Mouse (Mus musculus) urinary bladder, adult 18-20 months (tissue): ENCODE measurements around the gene Dnah1.

ENCODE experiments used
- DNase-seq, 2 experiments: peaks; one replicate each; pipeline ENCODE4 v3.0.0; 2022; ENCODE audit warnings: low spot score in 2 of 2, mixed read lengths in 2 of 2

Dnah1 gene

GRCm38 (mm10) chr14:31317754-31318153, 5.9 kb downstream of the Dnah1 start:
- no peak for DNase-seq

- no peak for DNase-seq
Measured at GRCm38 (mm10) chr14:31316613-31317012, 7.1 kb downstream of the Dnah1 start.

DNA sequence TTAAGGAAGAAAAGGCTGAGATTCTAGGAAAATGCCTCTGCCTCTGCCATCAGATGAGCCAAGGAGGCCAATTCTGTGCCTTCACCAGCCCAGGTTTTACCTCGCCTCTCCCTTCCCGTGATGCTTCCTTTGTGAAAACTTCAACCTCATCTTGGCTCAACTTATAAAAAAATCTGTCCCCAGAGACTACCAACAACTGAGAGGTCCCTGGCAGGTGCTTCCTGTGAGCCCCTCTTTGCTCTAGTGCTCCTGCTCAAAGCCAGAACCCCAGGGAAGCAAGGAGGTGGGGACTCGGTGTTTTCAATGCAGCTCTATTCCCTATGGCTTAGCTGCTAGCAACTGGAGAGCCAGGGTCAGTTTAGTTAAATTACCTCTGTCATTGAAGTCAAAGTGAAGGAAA, 10.5 kb downstream of the Dnah1 start:
- no peak for DNase-seq

GRCm38 (mm10) chr14:31285728-31286127, 38.0 kb downstream of the Dnah1 start:
- no peak for DNase-seq

GRCm38 (mm10) chr14:31272164-31272563, 51.5 kb downstream of the Dnah1 start:
- peak; percentile 37 to 65 for DNase-seq

DNA sequence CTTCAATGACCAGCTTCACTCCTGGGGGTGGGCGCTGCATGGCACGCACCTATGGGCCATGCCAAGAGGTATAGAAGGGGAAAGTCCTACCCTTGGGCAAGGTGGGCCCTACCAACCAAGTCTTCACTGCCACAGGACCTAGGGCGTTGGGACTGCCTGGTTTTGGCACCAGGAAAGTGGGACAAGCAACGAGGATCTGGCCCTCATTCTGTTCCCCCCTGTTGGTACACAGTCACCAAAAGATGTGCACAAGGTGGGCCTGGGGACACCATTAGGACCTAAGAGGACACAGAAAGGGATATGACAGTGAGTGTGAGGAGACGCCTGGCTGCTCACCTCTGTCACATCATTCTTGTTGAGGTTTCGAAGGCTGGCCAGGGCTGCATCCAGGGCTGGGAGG, 52.6 kb downstream of the Dnah1 start:
- no peak for DNase-seq

- DNase-seq: peak in 1 of 2 experiments; percentile 17
Measured at GRCm38 (mm10) chr14:31269456-31270100, 54.1 kb downstream of the Dnah1 start.

DNA sequence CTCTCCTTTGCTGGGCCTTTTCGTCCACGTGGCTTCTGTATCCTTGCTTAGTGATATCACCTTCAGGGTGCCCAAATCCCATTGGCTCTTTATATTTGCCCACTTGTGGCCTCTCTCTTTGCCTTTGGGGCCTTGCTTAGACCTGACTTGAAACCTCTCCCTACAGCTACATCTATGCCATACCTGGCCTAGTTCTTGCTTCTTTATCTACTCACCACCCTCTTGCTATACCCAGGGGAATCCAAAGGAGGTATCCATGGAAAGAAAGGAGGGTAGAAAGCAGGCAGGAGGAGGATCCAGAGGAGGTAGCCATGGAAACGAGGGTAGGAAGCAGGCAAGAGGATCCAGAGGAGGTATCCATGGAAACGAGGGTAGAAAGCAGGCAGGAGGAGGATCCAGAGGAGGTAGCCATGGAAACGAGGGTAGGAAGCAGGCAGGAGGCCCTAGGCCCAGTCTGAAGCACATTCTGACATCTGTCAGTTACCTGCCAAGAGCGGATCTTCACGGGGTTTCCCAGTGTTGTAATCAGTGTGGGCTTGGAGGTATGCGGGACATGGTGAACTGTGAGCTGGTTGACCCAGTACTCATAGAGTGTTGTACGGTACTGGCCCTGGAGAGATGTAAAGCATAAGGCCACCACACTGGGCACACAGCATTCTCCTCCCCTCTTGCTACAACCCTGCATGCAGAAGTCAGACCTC, 55.2 kb downstream of the Dnah1 start:
- DNase-seq: no peak

GRCm38 (mm10) chr14:31267649-31268048, 56.0 kb downstream of the Dnah1 start:
- DNase-seq: no peak

DNA sequence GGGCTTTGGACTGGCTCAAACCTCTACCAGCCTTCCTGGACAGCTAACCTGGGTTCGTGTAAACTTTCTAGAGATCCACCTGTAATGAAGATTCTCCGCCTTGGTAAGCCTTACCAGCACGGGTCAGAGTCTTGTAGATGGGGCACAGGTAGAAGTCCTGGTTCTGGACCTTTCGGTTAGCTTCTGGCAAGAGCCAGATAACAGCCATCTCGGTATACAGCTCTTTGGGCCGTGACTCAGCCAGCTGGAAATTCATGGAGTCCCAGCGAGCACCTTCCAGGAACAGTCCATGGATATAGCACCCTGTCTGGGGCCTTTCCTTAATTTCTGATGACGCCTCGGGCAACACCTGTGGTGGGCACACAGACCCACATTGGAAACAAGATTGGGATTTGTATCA, 62.8 kb downstream of the Dnah1 start:
- no peak for DNase-seq

DNA sequence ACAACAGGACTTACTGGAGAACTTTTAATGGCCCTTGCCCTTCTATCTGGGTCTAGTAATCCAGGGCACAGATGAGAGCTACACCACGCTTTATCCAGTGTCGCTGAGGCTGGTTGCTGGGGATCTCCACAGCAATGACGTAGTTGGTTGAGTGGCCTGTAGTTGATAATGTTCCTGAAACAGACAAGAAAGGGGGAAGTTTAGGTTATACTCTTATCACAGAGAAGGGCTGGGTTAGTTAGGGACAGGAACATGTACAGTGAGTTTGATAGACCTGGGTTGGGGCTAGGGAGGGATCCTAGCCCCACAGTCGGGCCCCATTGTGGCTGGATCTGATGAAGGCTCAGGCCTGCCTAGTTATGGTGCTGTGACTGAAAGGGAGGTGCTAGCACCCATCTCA, 63.3 kb downstream of the Dnah1 start:
- no peak for DNase-seq

DNA sequence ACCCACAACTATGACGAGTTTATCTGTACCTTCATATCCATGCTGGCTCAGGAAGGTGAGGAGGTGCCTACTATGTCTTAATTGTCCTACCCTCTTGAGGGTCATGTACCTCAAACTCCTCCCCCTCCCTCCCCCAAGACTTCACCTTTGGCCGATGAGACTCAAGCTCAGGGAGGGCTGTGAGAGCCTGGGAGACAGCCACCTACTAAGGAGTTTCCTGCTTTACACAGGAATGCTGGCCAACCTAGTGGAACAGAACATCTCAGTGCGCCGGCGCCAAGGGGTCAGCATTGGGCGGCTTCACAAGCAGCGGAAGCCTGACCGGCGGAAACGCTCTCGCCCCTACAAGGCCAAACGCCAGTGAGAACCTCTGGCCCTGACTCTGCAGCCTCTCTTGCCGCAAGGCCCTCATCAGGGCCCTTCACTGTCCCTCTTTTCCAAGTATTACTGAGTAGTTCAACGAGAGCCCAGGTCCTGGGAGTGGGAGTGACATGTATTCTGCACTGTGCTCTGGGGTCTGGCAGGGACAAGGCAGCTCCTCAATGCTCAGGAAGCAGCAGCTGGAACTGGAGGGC, 65.1 kb downstream of the Dnah1 start:
- no peak for DNase-seq

DNA sequence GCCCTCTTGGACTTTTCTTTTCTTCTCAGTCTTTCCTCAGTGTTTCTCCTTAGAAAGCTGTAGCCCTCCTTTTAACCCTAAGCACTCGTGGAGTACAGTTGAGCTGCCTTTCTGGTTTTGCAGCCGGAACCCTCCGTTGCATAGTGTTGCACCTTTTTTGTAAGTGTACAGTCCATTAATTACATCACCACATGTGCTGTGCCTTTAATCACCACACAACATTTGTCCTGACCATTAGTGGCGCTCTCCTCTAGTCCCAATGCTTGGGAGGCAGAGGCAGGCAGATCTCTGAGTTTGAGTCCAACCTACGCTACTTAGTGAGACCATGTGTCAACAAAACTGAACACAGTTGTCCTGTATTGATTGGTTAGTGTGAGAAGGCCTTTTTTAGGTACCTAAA, 71.6 kb downstream of the Dnah1 start:
- no peak for DNase-seq

DNA sequence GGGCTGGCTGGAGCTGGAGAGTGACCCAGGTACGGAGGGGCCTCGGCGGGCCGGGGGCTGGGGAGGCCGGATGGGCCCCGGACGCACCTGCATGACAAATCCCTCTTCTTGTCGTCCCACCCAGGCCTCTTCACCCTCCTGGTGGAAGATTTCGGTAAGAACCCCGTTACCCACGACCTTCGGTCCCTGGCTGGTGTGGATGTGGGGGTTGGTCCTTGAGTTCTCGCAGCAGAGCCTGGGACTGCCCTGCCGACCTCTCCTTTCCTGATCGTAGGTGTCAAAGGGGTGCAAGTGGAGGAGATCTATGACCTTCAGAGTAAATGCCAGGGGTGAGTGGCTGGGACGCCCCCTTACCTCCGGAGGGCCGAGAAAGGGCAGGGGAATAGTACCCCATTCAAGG, 72.1 kb downstream of the Dnah1 start:
- no peak for DNase-seq

GRCm38 (mm10) chr14:31251084-31251604, 72.6 kb downstream of the Dnah1 start, which contains the start of the genes Phf7 and Bap1:
Phf7 (minus strand) TSS chr14:31251317.
Bap1 (plus strand) TSS chr14:31251450.
- DNase-seq: peak; percentile 92 to 97

GRCm38 (mm10) chr14:31250222-31251083, 73.2 kb downstream of the Dnah1 start:
- DNase-seq: no peak

DNA sequence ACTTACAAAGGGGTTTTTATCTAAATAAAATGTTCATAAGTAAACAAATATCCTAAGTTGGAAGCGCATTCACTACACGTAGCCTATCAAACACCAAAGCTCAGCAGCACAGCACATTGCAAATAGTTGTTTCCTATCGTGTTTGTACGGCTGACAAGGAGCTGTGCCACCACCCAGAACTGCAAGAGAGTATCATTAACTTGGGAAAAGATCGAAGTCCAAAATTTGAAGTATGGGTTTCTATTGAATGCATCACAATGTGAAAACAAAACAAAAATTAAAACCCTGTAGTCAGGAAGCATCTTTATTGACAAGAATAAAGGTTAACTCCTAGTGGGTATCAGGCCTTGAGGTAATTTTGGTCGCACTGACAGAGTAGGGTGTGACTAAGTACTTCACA, 75.3 kb downstream of the Dnah1 start:
- DNase-seq: no peak

DNA sequence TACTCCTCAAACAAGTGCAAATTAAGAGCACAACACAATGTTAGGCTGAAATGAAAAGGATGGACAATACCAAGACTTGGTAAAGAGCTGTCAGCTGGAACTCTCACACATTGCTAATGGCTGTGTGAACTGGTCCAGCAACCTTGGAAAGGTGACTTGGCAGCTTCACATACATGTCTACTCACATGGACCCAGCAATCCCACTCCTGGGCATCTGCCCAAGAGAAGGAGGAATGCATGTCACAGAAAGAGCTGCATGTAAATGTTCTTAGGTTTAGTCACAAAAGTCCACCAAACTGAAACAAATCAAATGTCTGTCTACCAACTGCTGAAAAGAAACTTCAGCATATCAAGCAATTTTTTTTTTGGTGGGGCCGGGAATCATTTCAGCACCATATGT, 77.8 kb downstream of the Dnah1 start:
- no peak for DNase-seq

- DNase-seq: no peak
Measured at GRCm38 (mm10) chr14:31244777-31245176, 78.9 kb downstream of the Dnah1 start.

DNA sequence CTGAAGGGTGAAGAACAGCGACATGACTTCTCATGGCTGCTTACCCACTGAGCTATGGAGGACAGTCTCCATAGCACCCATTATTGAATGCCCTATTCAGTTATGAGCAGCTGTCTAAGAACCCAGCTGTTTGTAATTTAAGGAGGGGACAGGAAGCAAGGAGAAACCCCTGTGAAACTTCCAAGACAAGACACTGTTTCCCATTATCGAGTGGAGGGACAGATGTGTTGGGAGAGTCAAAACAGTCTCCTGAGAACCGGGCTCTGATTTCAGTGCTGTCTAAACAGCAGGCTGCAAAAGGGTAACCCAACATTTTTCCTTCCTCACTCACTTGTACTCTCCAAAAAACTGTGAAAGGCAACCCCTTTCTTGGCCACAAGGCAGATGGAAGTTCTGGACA, 83.2 kb downstream of the Dnah1 start:
- DNase-seq: no peak

DNA sequence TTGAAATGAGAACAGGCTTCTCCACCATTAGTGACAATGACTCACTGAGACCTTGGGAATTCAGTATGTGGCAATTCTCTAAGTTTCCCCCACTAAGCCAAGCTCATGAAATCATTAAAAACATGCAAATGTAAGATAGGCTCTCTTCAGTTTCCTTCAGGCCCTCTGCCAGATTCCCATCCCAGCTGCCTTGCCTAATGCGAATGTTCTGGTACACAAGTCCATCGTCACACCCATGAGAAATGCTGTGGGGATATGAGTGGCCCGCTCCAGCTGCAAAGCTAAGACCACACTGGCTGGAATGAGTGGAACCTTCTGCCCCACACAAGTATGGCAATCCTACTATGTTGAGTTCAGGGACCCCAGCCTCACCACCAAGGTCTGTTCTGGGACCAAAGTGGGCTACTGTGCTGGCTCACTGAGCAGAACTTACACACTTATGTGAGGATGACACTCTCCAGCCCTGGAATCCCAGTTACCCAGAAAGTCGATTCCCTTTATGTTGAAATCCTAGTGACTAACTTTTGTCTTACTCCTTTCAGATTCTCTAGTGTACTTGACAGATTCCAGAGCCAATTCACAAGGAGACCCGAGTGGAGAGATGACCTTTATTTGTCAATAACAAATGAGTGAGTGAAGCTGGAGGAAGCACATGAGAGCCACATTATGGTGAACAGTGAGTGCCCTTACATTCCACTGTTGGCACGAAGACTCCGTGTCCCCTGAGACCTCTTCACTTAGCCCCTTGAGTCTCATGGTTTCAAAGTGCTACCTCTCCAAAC, 86.4 kb downstream of the Dnah1 start:
- DNase-seq: peak in 1 of 2 experiments; percentile 48
